Mouse (Mus musculus): ENCODE data around the gene Bzw2. TPM values are rescaled to one million over a fixed set of nuclear protein-coding genes. Genes with fewer than 3 reads are reported as not detected.
A peak's percentile ranks its signal among the peaks of the same experiment; 100 is the strongest.

The Bzw2 gene
- polyA plus RNA-seq, 1 experiment from 2014 or later, result 228 TPM

DNA sequence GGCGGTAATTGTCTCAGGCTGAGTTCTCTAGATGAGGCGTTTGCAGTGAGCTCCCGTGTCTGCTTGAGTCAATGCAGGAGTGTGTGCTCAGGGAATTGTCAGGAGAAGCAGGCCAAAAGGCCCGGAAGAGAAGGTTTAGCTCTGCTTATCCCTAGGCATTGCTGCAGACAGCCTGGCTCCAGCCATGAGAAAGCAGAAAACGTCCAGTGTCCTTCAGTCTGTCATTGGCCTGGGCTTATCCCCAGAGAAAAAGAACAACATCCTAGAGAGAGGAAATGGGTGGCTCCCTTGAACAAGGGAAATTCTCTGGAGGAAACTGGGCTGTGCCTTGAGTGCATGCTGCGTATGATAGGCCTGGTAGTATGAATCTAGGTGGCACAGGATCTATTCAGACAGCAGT, 24.7 kb upstream of the Bzw2 start:
- H3K4me1 ChIP-seq (ENCODE audit: insufficient read depth), result no peaks in the 10 kb centered on the region
- H3K4me3 ChIP-seq (ENCODE audit: low read depth, low read length), result no peak overlapping the region
- peak; percentile 10 for DNase-seq
- WGBS, result 70% methylated on average over 6 of the region's 6 CpGs
- peaks cover 56% of the 10 kb centered on the region for H3K36me3 ChIP-seq (ENCODE audit: insufficient read depth)
- TF ChIP-seq CTCF (IDR thresholded peaks at IDR 0.05; ENCODE audit: low read depth), result no peak
- ATAC-seq (ENCODE audit: insufficient read depth), result no peak
- no peak overlapping the region for H3K27ac ChIP-seq (ENCODE audit: low read depth)
- H3K27me3 ChIP-seq (ENCODE audit: insufficient read depth, low read length), result no peaks in the 10 kb centered on the region
- H3K9ac ChIP-seq, result no peak overlapping the region
- no peak overlapping the region for H3K4me2 ChIP-seq
- no peaks in the 10 kb centered on the region for H3K9me3 ChIP-seq (ENCODE audit: low read depth, low read length)

DNA sequence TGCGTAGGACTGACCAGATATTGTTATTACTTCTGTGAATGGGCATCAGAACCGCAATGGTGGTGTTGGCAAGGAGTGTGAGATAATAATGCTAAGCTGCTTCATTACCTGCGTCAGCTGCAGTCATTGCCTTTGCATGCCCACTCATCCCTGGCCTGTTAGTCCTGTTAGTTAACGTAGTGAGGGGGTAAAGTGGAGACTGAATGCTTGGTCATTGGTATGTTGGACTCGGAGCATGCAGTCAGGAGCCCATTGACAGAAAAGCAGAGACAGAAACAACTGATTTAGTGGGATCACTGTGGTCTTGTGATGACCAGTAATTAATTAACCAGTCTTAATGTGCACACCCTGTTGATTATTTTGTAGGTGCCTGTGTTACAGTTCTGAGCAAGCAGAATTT, 19.3 kb upstream of the Bzw2 start:
- Histone ChIP-seq H3K36me3 (ENCODE audit: insufficient read depth) (peaks cover 55% of the 10 kb centered on the region), H3K9ac (no peak overlapping the region), H3K4me2 (no peak overlapping the region), H3K27me3 (ENCODE audit: insufficient read depth, low read length) (no peaks in the 10 kb centered on the region), H3K4me3 (ENCODE audit: low read depth, low read length) (no peak overlapping the region), H3K4me1 (ENCODE audit: insufficient read depth) (no peaks in the 10 kb centered on the region), H3K9me3 (ENCODE audit: low read depth, low read length) (no peaks in the 10 kb centered on the region), H3K27ac (ENCODE audit: low read depth) (no peak overlapping the region)
- no peak for TF ChIP-seq CTCF (IDR thresholded peaks at IDR 0.05; ENCODE audit: low read depth)
- no peak for DNase-seq
- no peak for ATAC-seq (ENCODE audit: insufficient read depth)
- 89% methylated on average over 5 of the region's 5 CpGs for WGBS

DNA sequence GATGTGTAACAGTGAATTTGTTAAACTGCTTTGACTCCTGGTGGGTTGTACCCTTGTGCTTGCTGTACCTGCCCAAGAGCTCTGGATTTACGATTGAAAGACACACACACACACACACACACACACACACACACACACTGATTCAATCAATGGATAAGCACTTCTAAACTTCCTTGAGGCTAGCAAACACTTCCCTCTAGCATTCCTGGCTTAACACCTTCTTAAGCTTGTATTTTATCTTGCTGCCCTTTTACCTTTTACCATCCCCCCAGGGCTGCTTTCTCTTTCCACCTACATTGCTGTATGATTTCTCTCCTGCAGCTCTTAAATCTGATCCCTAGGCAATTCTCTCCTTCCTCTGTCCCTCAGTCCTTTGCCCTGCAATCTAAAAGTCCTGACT, 7.4 kb upstream of the Bzw2 start:
- no peaks in the 10 kb centered on the region for H3K9me3 ChIP-seq (ENCODE audit: low read depth, low read length)
- ATAC-seq (ENCODE audit: insufficient read depth) (no peak), DNase-seq (no peak)
- 0 out of 2 replicates have a peak, but pooled peaks cover 3% of the 10 kb centered on the region for H3K4me1 ChIP-seq (ENCODE audit: insufficient read depth)
- no peak overlapping the region for H3K4me3 ChIP-seq (ENCODE audit: low read depth, low read length)
- no peaks in the 10 kb centered on the region for H3K27me3 ChIP-seq (ENCODE audit: insufficient read depth, low read length)
- no peak overlapping the region for H3K9ac ChIP-seq
- no peak overlapping the region for H3K4me2 ChIP-seq
- H3K27ac ChIP-seq (ENCODE audit: low read depth), result no peak overlapping the region
- peaks cover 16% of the 10 kb centered on the region; the same call in 1 of the 2 replicates for H3K36me3 ChIP-seq (ENCODE audit: insufficient read depth)
- TF ChIP-seq CTCF (IDR thresholded peaks at IDR 0.05; ENCODE audit: low read depth), result no peak
- WGBS, result 58% methylated on average over 1 of the region's 1 CpGs

DNA sequence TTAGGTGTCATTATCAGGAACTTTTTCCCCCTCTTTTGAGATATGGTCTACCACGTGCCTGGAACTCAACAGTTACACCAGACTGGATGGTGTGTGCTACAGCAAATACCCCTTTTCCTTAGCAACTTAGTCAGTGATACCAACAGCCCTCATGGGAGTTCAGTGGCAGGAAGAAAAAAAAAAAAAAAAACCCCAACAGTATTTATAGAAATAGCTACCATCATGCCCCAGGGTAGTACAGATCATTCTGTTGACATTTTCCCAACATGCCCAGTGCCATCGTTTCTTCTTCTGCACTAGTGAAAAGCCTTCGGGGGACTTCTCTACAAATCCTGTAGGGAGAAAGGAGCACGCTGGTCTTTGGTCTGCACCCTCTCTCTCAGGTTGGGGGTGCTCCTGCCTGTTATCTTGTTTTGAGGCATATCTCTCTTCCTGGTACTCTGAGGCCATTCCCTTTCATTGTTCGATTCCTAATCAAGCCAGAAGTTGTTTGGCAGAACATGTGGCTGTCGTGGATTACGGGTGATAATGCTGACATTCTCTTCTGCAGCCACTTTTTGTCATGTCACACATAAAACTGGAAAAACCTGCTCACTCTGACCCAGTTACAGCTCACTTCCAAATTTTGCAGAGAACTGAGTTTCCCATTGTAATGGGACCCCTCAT, 6.4 kb upstream of the Bzw2 start:
- H3K36me3 ChIP-seq (ENCODE audit: insufficient read depth), result 0 out of 2 replicates have a peak, but pooled peaks cover 10% of the 10 kb centered on the region
- H3K9ac ChIP-seq, result no peak overlapping the region
- 0 out of 2 replicates have a peak, but pooled peaks cover 3% of the 10 kb centered on the region for H3K4me1 ChIP-seq (ENCODE audit: insufficient read depth)
- H3K4me3 ChIP-seq (ENCODE audit: low read depth, low read length), result no peak overlapping the region
- DNase-seq (no peak), ATAC-seq (ENCODE audit: insufficient read depth) (no peak)
- H3K9me3 ChIP-seq (ENCODE audit: low read depth, low read length), result no peaks in the 10 kb centered on the region
- no peak overlapping the region for H3K27ac ChIP-seq (ENCODE audit: low read depth)
- TF ChIP-seq CTCF (IDR thresholded peaks at IDR 0.05; ENCODE audit: low read depth), result no peak
- H3K4me2 ChIP-seq, result no peak overlapping the region
- H3K27me3 ChIP-seq (ENCODE audit: insufficient read depth, low read length), result no peaks in the 10 kb centered on the region
- WGBS, result 62% methylated on average over 7 of the region's 7 CpGs

DNA sequence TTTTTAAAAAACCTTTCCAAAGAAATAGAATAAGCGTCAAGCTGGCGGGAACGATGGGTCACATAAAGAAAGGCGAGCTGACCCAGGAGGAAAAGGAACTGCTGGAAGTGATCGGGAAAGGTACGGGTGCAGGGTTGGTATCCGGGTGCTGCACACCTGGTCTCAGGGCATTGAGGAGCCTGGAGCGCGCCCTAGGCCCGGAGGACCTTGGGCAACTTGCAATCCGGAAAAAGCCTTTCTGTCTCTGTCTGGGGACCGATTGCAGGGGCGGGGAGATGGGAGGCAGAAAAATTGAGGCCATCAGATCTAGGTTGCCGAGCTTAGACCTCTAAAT, 609 bp downstream of the Bzw2 start:
- Histone ChIP-seq H3K4me2 (peak overlapping the region; percentile 86), H3K4me3 (ENCODE audit: low read depth, low read length) (peak overlapping the region; percentile 86), H3K9ac (peak overlapping the region; percentile 86), H3K9me3 (ENCODE audit: low read depth, low read length) (no peaks in the 10 kb centered on the region), H3K27ac (ENCODE audit: low read depth) (peak overlapping the region; percentile 96), H3K36me3 (ENCODE audit: insufficient read depth) (0 out of 2 replicates have a peak, but pooled peaks cover under 1% of the 10 kb centered on the region), H3K4me1 (ENCODE audit: insufficient read depth) (peaks cover 5% of the 10 kb centered on the region), H3K27me3 (ENCODE audit: insufficient read depth, low read length) (no peaks in the 10 kb centered on the region)
- WGBS, result 0% methylated on average over 14 of the region's 14 CpGs
- no peak for TF ChIP-seq CTCF (IDR thresholded peaks at IDR 0.05; ENCODE audit: low read depth)
- ATAC-seq (ENCODE audit: insufficient read depth) (peak; percentile 52), DNase-seq (no peak)

DNA sequence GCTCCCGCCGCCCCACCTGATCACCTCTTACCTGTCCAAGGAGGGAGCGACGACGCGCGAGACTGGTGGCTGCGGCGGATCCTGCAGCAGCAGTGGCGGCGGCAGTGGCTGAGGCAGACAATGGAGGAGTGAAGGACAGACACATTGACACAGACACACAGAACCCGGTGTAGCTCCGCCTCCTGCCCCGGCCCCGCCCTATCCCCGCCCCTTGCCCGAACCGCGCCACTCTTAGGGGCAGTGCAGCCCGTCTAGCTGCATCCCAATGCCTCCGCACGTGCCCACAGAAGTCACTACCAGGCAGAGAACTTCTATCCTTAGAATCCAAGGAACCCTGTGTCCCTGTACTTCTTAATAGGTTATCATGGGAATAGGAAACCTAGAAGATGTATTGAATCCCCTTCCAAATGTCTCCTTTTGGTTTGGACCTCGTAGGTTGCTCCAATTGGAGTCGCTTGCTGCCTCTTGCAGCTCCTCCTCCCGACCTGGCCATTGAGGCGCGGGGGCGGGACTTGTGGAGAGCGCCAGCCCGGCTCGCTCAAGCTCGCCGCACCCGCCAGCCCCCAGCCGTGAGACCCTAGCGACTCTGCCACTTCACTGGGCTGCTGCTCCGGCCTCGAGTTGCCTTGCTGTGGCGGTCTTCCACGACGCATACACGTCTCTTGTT, 1.1 kb downstream of the Bzw2 start, which contains the start of gene Ankmy2:
TSS of gene Ankmy2 (plus strand) at position 478 of the 667 bp plus-strand sequence.
- ATAC-seq (ENCODE audit: insufficient read depth) (peak; percentile 97), DNase-seq (peak; percentile 96)
- peak within 1 kb of the TSS; percentile 86 for H3K9ac ChIP-seq
- H3K4me2 ChIP-seq, result peak within 1 kb of the TSS; percentile 86
- H3K36me3 ChIP-seq (ENCODE audit: insufficient read depth), result no peaks in the 10 kb centered on the region
- H3K4me3 ChIP-seq (ENCODE audit: low read depth, low read length), result peak within 1 kb of the TSS; percentile 86
- H3K27me3 ChIP-seq (ENCODE audit: insufficient read depth, low read length), result no peaks in the 10 kb centered on the region
- H3K27ac ChIP-seq (ENCODE audit: low read depth), result peak within 1 kb of the TSS; percentile 96
- no peaks in the 10 kb centered on the region for H3K9me3 ChIP-seq (ENCODE audit: low read depth, low read length)
- TF ChIP-seq CTCF (IDR thresholded peaks at IDR 0.05; ENCODE audit: low read depth), result no peak; the same call in 1 of the 2 replicates
- 1% methylated on average over 42 of the region's 42 CpGs for WGBS
- peaks cover 5% of the 10 kb centered on the region for H3K4me1 ChIP-seq (ENCODE audit: insufficient read depth)

DNA sequence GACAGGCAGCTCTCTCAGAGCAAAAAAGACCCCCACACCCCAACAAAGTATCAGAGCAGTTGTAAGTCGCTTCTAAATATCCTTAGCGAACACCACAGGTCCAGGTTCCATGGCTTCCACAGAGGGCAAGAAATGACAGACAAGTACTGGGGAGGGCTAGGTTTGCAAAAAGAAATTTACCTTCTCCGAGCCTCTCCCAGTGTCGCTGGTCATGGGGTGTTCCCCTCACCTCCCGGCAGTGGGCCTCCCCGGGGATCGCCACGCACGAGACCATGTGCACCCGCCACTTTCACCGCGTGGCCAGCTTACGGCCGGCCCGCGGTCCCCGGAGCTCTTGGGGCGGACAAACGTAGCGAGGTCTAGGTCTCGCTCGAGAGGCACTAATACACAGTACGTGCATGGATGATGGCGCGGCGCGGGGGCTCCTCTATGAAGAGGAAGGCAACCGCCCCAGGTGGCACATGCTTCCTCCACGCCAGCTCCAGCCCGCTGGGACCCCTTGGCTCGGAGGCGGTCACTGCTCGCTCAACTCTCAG, 1.7 kb downstream of the Bzw2 start:
- Histone ChIP-seq H3K4me2 (peak overlapping the region; percentile 86), H3K36me3 (ENCODE audit: insufficient read depth) (no peaks in the 10 kb centered on the region), H3K9me3 (ENCODE audit: low read depth, low read length) (no peaks in the 10 kb centered on the region), H3K27ac (ENCODE audit: low read depth) (peak overlapping the region; percentile 96), H3K4me1 (ENCODE audit: insufficient read depth) (peaks cover 5% of the 10 kb centered on the region), H3K4me3 (ENCODE audit: low read depth, low read length) (peak overlapping the region; percentile 86), H3K9ac (peak overlapping the region; percentile 86), H3K27me3 (ENCODE audit: insufficient read depth, low read length) (no peaks in the 10 kb centered on the region)
- no peak for DNase-seq
- ATAC-seq (ENCODE audit: insufficient read depth), result peak; percentile 46; the same call in 1 of the 2 replicates
- WGBS, result under 1% methylated on average over 33 of the region's 33 CpGs
- no peak for TF ChIP-seq CTCF (IDR thresholded peaks at IDR 0.05; ENCODE audit: low read depth)
